Mouse (Mus musculus) hematopoietic stem cell, adult 5-6 weeks (primary cell): Measurements from ENCODE around the gene Kctd12. TPM values are rescaled to one million over a fixed set of nuclear protein-coding genes. Genes with fewer than 3 reads are reported as not detected.

Experiments used
- ATAC-seq, 2 experiments: fragments of 125-278 bp in 1 of 2; replicated peaks in 1 of 2; 2 replicates each; pipeline ENCODE4 v1.8.0; 2016 to 2017; ENCODE audit warnings: inconsistent platforms in 2 of 2, mild to moderate bottlenecking in 2 of 2, moderate number of reproducible peaks in 2 of 2, low read depth in 1 of 2, moderate TSS enrichment in 1 of 2; ENCODE audit not compliant: low FRiP score in 2 of 2, poor library complexity in 2 of 2, severe bottlenecking in 2 of 2, insufficient read depth in 1 of 2, low TSS enrichment in 1 of 2
- total RNA-seq: library from RNA; stranded (forward); fragments of 172-1452, 232-1000 nt; gene quantifications from 2 replicates; pipeline ENCODE4 v1.2.3, GENCODE M21; 2017

The Kctd12 gene
- total RNA-seq, 1 experiment from 2014 or later, result 119 TPM

- no peak for ATAC-seq
Observed at GRCm38 (mm10) chr14:102979831-102980230, 2.6 kb downstream of the Kctd12 start.

GRCm38 (mm10) chr14:102975865-102976264 is 6.6 kb downstream of the Kctd12 start:
- ATAC-seq, result peak; percentile 78 to 85

GRCm38 (mm10) chr14:102968824-102969223 is 13.6 kb downstream of the Kctd12 start:
- no peak for ATAC-seq

GRCm38 (mm10) chr14:102966241-102966640 is 16.2 kb downstream of the Kctd12 start:
- ATAC-seq, result no peak

GRCm38 (mm10) chr14:102965841-102966240 is 16.6 kb downstream of the Kctd12 start:
- ATAC-seq, result no peak

GRCm38 (mm10) chr14:102962019-102962418 is 20.4 kb downstream of the Kctd12 start:
- ATAC-seq, result peak in 1 of 2 experiments; percentile 46; a peak in 1 of 4 replicates

DNA sequence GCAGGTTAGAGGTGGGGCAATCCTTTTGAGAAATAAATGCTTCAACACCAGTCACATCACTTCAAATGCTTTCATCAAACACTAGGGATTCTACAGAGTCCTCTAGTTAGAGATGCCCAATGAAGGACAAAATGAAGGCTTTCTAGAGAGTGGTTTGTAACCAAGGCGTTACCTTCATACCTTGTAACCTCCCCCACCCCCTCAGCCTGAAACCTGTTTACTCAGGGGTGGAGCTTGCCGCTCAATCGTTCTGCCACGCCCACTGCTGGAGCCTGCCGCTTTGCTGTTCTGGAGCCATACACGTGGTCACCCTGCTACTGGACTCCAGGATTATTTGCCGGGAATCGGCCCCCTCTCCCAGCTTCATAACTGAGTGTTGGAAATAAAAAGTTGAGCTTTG is 28.9 kb downstream of the Kctd12 start:
- no peak for ATAC-seq

GRCm38 (mm10) chr14:102951974-102952373 is 30.5 kb downstream of the Kctd12 start:
- ATAC-seq, result no peak

DNA sequence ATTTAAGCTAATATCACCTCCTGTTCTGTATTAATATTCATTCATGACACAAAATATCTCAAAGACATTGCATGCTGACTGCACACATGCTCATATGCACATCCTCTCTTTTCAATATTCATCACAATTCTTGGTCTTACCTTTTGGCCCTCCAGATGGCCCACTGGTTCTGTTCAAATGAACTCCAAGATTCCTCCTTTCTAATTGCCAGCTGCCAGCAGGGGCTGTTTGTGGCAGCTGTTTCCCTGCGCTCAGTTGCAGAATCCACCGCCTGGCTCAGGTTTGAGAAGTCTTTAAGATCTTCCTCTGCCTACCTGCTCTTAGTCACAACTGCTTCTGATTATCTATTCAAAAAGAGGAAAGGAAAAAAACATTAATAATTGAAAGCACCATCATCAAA is 34.6 kb downstream of the Kctd12 start:
- ATAC-seq, result no peak

GRCm38 (mm10) chr14:102942222-102942843 is 40.1 kb downstream of the Kctd12 start:
- no peak; a peak in 1 of 4 replicates for ATAC-seq

DNA sequence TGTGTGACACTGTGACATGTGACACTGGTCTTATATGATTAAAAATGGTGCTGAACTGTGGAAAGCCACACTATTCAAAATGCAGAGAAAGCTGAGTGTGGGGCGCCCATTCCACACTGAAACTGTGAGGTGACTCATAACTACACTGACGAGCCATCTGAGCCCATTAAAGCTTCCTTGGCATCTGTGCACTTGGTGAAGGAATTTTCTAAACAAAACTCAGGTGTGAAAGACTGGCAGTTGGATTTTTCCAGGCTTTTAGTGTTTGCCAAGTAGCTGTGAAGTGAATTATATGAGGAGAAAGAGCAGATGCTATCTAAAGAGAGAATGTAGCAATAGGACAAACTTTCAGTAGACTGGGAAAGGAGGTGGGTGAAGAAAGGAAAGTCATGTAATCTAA is 47.6 kb downstream of the Kctd12 start:
- ATAC-seq, result no peak

GRCm38 (mm10) chr14:102930933-102931332 is 51.5 kb downstream of the Kctd12 start:
- no peak for ATAC-seq

- peak in 1 of 2 experiments; percentile 14; a peak in 1 of 4 replicates for ATAC-seq
Observed at GRCm38 (mm10) chr14:102929545-102929944, 52.9 kb downstream of the Kctd12 start.

- ATAC-seq, result no peak
Observed at GRCm38 (mm10) chr14:102927847-102928466, 54.5 kb downstream of the Kctd12 start.

Other genes with a start within 250 kb of the Kctd12 start
- 0.19 and 1.4 TPM in 2 replicates for gene Acod1, start 64.3 kb upstream of the Kctd12 start, total RNA-seq
- gene Cln5, start 87.6 kb upstream of the Kctd12 start, total RNA-seq, result 44.9 and 47.3 TPM in 2 replicates
- gene Fbxl3, start 116.9 kb upstream of the Kctd12 start, total RNA-seq, result 96.4 and 144 TPM in 2 replicates